Mouse (Mus musculus): ENCODE measurements around the gene Cox19. TPM values are rescaled to one million over a fixed set of nuclear protein-coding genes. Genes with fewer than 3 reads are reported as not detected.

Cox19 gene
- polyA plus RNA-seq, 1 experiment from 2014 or later, result 118 TPM

DNA sequence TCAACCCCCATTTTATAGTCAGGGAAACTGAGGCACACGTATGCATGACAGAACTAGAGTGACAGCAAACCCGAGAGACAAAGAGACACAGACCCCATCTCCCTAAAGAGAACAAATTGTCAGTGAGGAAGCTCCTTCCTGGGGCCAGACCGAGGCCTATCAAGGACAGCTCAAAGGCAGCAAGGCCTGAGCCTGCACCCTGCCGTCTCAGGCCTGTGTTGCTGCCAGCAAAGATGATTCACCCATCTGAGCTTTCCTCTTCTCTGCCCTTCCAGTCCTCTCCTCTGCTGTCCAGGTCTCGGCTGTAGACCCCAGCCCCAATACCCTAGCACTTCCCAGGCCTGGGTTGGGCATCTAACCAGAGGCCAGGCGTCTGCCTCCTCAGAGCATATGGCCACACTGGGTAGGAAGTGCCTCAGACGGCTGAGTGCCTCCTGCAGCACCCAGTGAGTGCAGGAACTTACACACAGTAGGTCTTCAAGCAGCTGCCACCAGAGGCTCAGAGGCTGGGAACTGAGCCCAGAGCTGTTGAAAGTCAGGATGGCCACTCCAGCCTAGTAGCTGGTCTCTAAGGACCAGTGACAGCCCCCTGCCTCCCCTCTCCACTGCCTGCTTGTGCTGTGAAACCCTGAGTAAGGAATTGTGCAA is 24.1 kb downstream of the Cox19 start:
- WGBS, result 66% methylated on average over 7 of the region's 7 CpGs
- Histone ChIP-seq H3K27me3 (peaks cover 64% of the 10 kb centered on the region), H3K27ac (no peak overlapping the region), H3K36me3 (no peaks in the 10 kb centered on the region), H3K9me3 (no peaks in the 10 kb centered on the region), H3K9ac (replicated peaks) (no peak overlapping the region), H3K4me3 (replicated peaks) (no peak overlapping the region), H3K4me2 (no peak overlapping the region), H3K4me1 (replicated peaks) (peaks cover 16% of the 10 kb centered on the region)
- no peak for ATAC-seq (ENCODE audit: insufficient number of reproducible peaks, insufficient read depth, low FRiP score, low TSS enrichment, low read depth)

DNA sequence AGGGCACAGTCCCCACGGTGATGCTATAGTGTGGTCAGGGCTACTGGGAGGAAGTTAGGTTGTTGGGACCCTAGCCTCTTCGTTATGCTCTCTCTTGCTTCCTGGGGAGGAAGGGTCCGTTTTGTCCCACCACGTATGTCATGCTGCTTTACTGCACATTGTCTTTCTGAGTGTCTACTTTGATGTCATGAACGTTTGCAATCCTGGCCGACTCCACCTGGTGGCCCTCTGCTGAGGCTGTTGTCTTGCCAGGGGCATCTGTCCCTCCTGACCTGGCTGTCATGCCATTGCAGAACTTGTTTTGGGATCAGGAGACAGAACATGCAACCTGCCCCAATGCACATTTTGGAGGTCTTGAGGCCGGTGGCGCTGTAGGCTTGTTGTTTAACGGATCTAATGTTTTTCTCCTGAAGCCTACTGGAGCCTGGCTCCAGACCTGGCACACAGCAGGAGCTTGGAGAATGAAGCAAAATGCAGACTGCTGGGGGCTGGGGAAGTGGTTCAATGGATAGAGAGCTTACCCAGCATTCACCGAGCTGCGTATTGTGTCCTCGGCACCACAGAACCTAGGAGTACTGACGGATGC is 25.0 kb downstream of the Cox19 start:
- no peak for ATAC-seq (ENCODE audit: insufficient number of reproducible peaks, insufficient read depth, low FRiP score, low TSS enrichment, low read depth)
- Histone ChIP-seq H3K9ac (replicated peaks) (no peak overlapping the region), H3K4me3 (replicated peaks) (no peak overlapping the region), H3K27ac (no peak overlapping the region), H3K4me2 (no peak overlapping the region), H3K36me3 (no peaks in the 10 kb centered on the region), H3K27me3 (peaks cover 67% of the 10 kb centered on the region), H3K4me1 (replicated peaks) (peaks cover 16% of the 10 kb centered on the region), H3K9me3 (no peaks in the 10 kb centered on the region)
- WGBS, result 67% methylated on average over 13 of the region's 13 CpGs

- Histone ChIP-seq H3K4me1 (replicated peaks) (peaks cover 16% of the 10 kb centered on the region), H3K4me3 (replicated peaks) (peak within 1 kb of the TSS; percentile 58), H3K27ac (no peak within 1 kb of the TSS), H3K9me3 (no peaks in the 10 kb centered on the region), H3K4me2 (peak within 1 kb of the TSS; percentile 95), H3K36me3 (no peaks in the 10 kb centered on the region), H3K27me3 (peaks cover 67% of the 10 kb centered on the region), H3K9ac (replicated peaks) (peak within 1 kb of the TSS; percentile 63)
- WGBS, result 3% methylated on average over 45 of the region's 61 CpGs
- peak; percentile 72 for ATAC-seq (ENCODE audit: insufficient number of reproducible peaks, insufficient read depth, low FRiP score, low TSS enrichment, low read depth)
These were observed 25.7 kb downstream of the Cox19 start, which contains the start of gene Adap1 for GRCm38 (mm10) chr5:139325395-139325966. Adap1 (minus strand) TSS chr5:139325622.

GRCm38 (mm10) chr5:139324691-139325394 is 26.4 kb downstream of the Cox19 start:
- peak; percentile 35; the same call in 1 of the 2 replicates for ATAC-seq (ENCODE audit: insufficient number of reproducible peaks, insufficient read depth, low FRiP score, low TSS enrichment, low read depth)
- H3K9me3 ChIP-seq, result no peaks in the 10 kb centered on the region
- peak overlapping the region; percentile 58 for H3K4me3 ChIP-seq (replicated peaks)
- H3K4me2 ChIP-seq, result peak overlapping the region; percentile 95
- no peaks in the 10 kb centered on the region for H3K36me3 ChIP-seq
- H3K27ac ChIP-seq, result no peak overlapping the region
- peaks cover 66% of the 10 kb centered on the region for H3K27me3 ChIP-seq
- H3K9ac ChIP-seq (replicated peaks), result peak overlapping the region; percentile 63
- peaks cover 16% of the 10 kb centered on the region for H3K4me1 ChIP-seq (replicated peaks)
- WGBS, result 3% methylated on average over 60 of the region's 62 CpGs

DNA sequence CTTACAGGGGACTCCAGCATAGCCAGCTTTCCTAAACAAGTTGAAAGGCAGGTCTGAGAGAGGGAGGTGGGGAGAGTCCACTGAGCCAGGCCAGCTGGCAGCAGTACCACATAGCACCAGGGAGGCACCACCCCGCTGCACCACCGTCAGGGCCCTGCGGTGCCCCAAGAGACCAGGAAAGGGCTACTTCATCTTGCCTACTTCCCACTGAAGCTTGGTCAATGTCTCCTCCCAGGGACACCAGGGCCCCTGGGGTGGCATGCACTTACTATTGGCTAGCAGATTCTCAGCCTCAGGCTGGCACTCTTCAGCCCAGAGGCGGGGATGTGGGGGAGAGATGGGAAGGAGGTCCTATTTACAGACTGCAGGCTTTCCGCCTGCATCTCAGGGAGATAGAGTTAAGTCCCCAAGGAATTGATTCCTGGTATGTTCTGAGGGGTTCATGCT is 27.1 kb downstream of the Cox19 start:
- H3K4me2 ChIP-seq, result 0 out of 2 replicates have a peak overlapping the region, but pooled peaks have one; percentile 17
- H3K27ac ChIP-seq, result no peak overlapping the region
- H3K4me3 ChIP-seq (replicated peaks), result 0 out of 2 replicates have a peak overlapping the region, but pooled peaks have one; percentile 58
- ATAC-seq (ENCODE audit: insufficient number of reproducible peaks, insufficient read depth, low FRiP score, low TSS enrichment, low read depth), result no peak
- H3K9ac ChIP-seq (replicated peaks), result no peak overlapping the region
- WGBS, result 60% methylated on average over 5 of the region's 5 CpGs
- H3K4me1 ChIP-seq (replicated peaks), result peaks cover 16% of the 10 kb centered on the region
- H3K36me3 ChIP-seq, result no peaks in the 10 kb centered on the region
- peaks cover 60% of the 10 kb centered on the region for H3K27me3 ChIP-seq
- no peaks in the 10 kb centered on the region for H3K9me3 ChIP-seq

GRCm38 (mm10) chr5:139323260-139323924 is 27.8 kb downstream of the Cox19 start:
- Histone ChIP-seq H3K27me3 (peaks cover 57% of the 10 kb centered on the region), H3K27ac (no peak overlapping the region), H3K9ac (replicated peaks) (no peak overlapping the region), H3K4me2 (0 out of 2 replicates have a peak overlapping the region, but pooled peaks have one; percentile 17), H3K9me3 (no peaks in the 10 kb centered on the region), H3K4me3 (replicated peaks) (no peak overlapping the region), H3K4me1 (replicated peaks) (peaks cover 16% of the 10 kb centered on the region), H3K36me3 (no peaks in the 10 kb centered on the region)
- no peak for ATAC-seq (ENCODE audit: insufficient number of reproducible peaks, insufficient read depth, low FRiP score, low TSS enrichment, low read depth)
- WGBS, result 73% methylated on average over 9 of the region's 9 CpGs

- Histone ChIP-seq H3K4me1 (replicated peaks) (peaks cover 16% of the 10 kb centered on the region), H3K9me3 (no peaks in the 10 kb centered on the region), H3K4me3 (replicated peaks) (no peak overlapping the region), H3K36me3 (no peaks in the 10 kb centered on the region), H3K27ac (no peak overlapping the region), H3K9ac (replicated peaks) (no peak overlapping the region), H3K4me2 (no peak overlapping the region), H3K27me3 (peaks cover 44% of the 10 kb centered on the region)
- no peak for ATAC-seq (ENCODE audit: insufficient number of reproducible peaks, insufficient read depth, low FRiP score, low TSS enrichment, low read depth)
- WGBS, result 83% methylated on average over 6 of the region's 6 CpGs
These were observed 29.9 kb downstream of the Cox19 start for GRCm38 (mm10) chr5:139321331-139321730.

GRCm38 (mm10) chr5:139320424-139320823 is 30.8 kb downstream of the Cox19 start:
- Histone ChIP-seq H3K27ac (no peak overlapping the region), H3K4me1 (replicated peaks) (peaks cover 16% of the 10 kb centered on the region), H3K9ac (replicated peaks) (no peak overlapping the region), H3K4me3 (replicated peaks) (no peak overlapping the region), H3K4me2 (no peak overlapping the region), H3K36me3 (no peaks in the 10 kb centered on the region), H3K27me3 (peaks cover 35% of the 10 kb centered on the region), H3K9me3 (no peaks in the 10 kb centered on the region)
- 70% methylated on average over 7 of the region's 7 CpGs for WGBS
- ATAC-seq (ENCODE audit: insufficient number of reproducible peaks, insufficient read depth, low FRiP score, low TSS enrichment, low read depth), result no peak

GRCm38 (mm10) chr5:139317751-139318504 is 33.3 kb downstream of the Cox19 start:
- no peak overlapping the region for H3K4me3 ChIP-seq (replicated peaks)
- no peak overlapping the region for H3K9ac ChIP-seq (replicated peaks)
- no peak for ATAC-seq (ENCODE audit: insufficient number of reproducible peaks, insufficient read depth, low FRiP score, low TSS enrichment, low read depth)
- WGBS, result 68% methylated on average over 21 of the region's 21 CpGs
- H3K27me3 ChIP-seq, result peaks cover 11% of the 10 kb centered on the region
- H3K4me2 ChIP-seq, result no peak overlapping the region
- H3K4me1 ChIP-seq (replicated peaks), result no peaks in the 10 kb centered on the region
- H3K36me3 ChIP-seq, result no peaks in the 10 kb centered on the region
- H3K9me3 ChIP-seq, result no peaks in the 10 kb centered on the region
- no peak overlapping the region for H3K27ac ChIP-seq

- WGBS, result 69% methylated on average over 6 of the region's 6 CpGs
These were observed 34.1 kb downstream of the Cox19 start for GRCm38 (mm10) chr5:139316982-139317675.

More at GRCm38 (mm10) chr5:139316982-139317675, 34.1 kb downstream of the Cox19 start:
- Histone ChIP-seq H3K9me3 (no peaks in the 10 kb centered on the region), H3K27me3 (peaks cover 3% of the 10 kb centered on the region), H3K36me3 (no peaks in the 10 kb centered on the region), H3K27ac (no peak overlapping the region), H3K4me3 (replicated peaks) (no peak overlapping the region), H3K4me2 (no peak overlapping the region), H3K9ac (replicated peaks) (no peak overlapping the region), H3K4me1 (replicated peaks) (no peaks in the 10 kb centered on the region)
- no peak for ATAC-seq (ENCODE audit: insufficient number of reproducible peaks, insufficient read depth, low FRiP score, low TSS enrichment, low read depth)

Measured in limb, embryonic 12.5 days (tissue).